Mouse (Mus musculus) myocyte (in vitro differentiated cells): Measurements from ENCODE around the gene Cbwd1.

Experiments
- CEBPB ChIP-seq: IDR thresholded peaks from 2 replicates; pipeline ENCODE4 v1.6.1; 2011; ENCODE audit warnings: mild to moderate bottlenecking, moderate library complexity; ENCODE audit not compliant: poor library complexity, insufficient read depth, severe bottlenecking
- E2F4 ChIP-seq: IDR thresholded peaks from one replicate; pipeline ENCODE4 v1.6.1; 2011; ENCODE audit warnings: mild to moderate bottlenecking, control low read depth, moderate library complexity; ENCODE audit not compliant: insufficient read depth
- MAX ChIP-seq: IDR thresholded peaks from one replicate; pipeline ENCODE4 v1.6.1; 2011; ENCODE audit warnings: low read depth, mild to moderate bottlenecking, control low read depth
- MYOD1 ChIP-seq, 3 experiments: IDR thresholded peaks; one replicate each; pipeline ENCODE4 v1.6.1; 2011; ENCODE audit warnings: control low read depth in 2 of 3, low read depth in 2 of 3, mild to moderate bottlenecking in 2 of 3, moderate library complexity in 1 of 3; ENCODE audit not compliant: insufficient read length in 2 of 3, control insufficient read depth in 1 of 3
- MYOG ChIP-seq, 3 experiments: IDR thresholded peaks; one replicate each; pipeline ENCODE4 v1.6.1; 2011; ENCODE audit warnings: control low read depth in 2 of 3, low read depth in 2 of 3, mild to moderate bottlenecking in 2 of 3; ENCODE audit not compliant: insufficient read length in 2 of 3, control insufficient read depth in 1 of 3, insufficient read depth in 1 of 3
- POLR2A ChIP-seq: IDR thresholded peaks from one replicate; pipeline ENCODE4 v1.6.1; 2011; ENCODE audit warnings: low read depth, mild to moderate bottlenecking, control low read depth, moderate library complexity; ENCODE audit not compliant: insufficient read length
- REST ChIP-seq: IDR thresholded peaks from one replicate; pipeline ENCODE4 v1.6.1; 2011; ENCODE audit warnings: mild to moderate bottlenecking, control low read depth, moderate library complexity; ENCODE audit not compliant: insufficient read depth, insufficient read length
- TCF12 ChIP-seq: IDR thresholded peaks from one replicate; pipeline ENCODE4 v1.6.1; 2011; ENCODE audit warnings: mild to moderate bottlenecking, control low read depth; ENCODE audit not compliant: poor library complexity, insufficient read depth, severe bottlenecking
- USF1 ChIP-seq: IDR thresholded peaks from one replicate; pipeline ENCODE4 v1.6.1; 2011; ENCODE audit warnings: low read depth, mild to moderate bottlenecking, control low read depth, moderate library complexity

DNA sequence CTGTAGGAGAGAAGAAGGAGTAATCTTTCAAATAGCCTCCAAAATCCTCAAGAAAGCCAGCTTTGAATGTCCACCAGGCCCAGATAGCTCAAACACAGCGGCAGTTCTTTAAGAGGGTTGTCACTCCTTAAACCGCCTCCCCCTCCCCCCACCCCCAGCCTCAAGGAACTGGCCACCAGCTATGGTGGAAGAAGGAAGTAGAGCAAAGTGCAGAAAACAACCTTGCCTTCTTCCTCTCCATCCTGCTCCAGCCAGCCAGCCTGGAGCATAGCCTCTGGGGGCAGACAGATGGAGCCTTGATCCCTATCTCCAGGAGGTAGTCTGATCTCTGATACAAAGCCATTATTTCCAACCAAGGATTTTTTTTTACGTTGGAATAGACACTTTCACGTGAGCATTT is 25.9 kb upstream of the Cbwd1 start:
- no peak for TF ChIP-seq USF1
- no peak for TF ChIP-seq CEBPB
- no peak for TF ChIP-seq POLR2A
- TF ChIP-seq MAX: no peak
- TF ChIP-seq E2F4: no peak
- TF ChIP-seq MYOG (IDR thresholded peaks at IDR 0.05; ENCODE audit: control insufficient read depth in 1 of 3, insufficient read depth in 1 of 3, insufficient read length in 2 of 3, low read depth in 2 of 3): no peak
- TF ChIP-seq MYOD1 (IDR thresholded peaks at IDR 0.05; ENCODE audit: control insufficient read depth in 1 of 3, insufficient read length in 2 of 3, low read depth in 2 of 3): no peak
- no peak for TF ChIP-seq REST
- TF ChIP-seq TCF12: no peak
